Comparison of ENCODE assay signal across 17 mouse cellular contexts in the genomic region with DNA sequence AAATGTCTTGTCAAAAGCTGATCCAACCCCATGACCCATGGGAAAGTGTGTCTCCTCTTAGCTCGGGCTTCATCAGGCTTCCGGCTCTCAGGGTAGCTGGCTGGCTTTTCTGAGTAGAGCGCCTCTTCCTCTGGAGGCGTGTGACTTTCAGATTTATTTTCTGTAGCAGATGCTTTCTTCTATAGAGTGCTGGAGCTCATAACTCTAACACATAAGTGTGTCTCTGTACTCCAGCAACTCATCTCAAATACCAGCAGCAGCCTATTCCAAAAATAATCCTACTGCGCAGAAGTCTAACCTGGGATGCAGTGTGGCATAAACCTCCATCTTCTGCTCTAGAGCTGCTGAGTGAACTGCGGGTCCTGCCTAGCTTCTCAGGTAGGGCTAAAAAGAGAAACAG.
DNase-seq lines count a peak whose midpoint lies in the region; ATAC-seq lines count a peak whose summit lies in the region.
"Had no signal": no experiment of that assay in that cellular context is flagged by ENCODE, and none has a peak within 500 bp of the region (broad histone marks: within the 10 kb centered on the region; RNA-seq: fewer than 3 reads in every experiment).

No protein-coding gene starts in this region.

- intact Hi-C loops in left cerebral cortex, postnatal 4 days (cut with DNase I), result no loop called here

- peak; percentile 95 for ATAC-seq in frontal cortex, adult (ENCODE audit: low TSS enrichment)
- ATAC-seq: CD4-positive, CD25-positive, alpha-beta regulatory T cell, adult 4 months; forebrain, embryonic 14.5 days had no signal

- DNase-seq in frontal cortex, postnatal 25 days (ENCODE audit: low spot score in 2 of 2), result no peak
- DNase-seq in left cerebral cortex, adult 11 months (ENCODE audit: low spot score), result peak; percentile 14
- no peak for DNase-seq in left cerebral cortex, postnatal 4 days
- peak; percentile 22 to 28 for DNase-seq in right cerebral cortex, adult 2 months (ENCODE audit: low spot score in 2 of 2)
- DNase-seq in right cerebral cortex, postnatal 14 days, result no peak
- no peak for DNase-seq in cerebellum, adult 11 months
- no peak for DNase-seq in heart, adult 11 months
- DNase-seq: adrenal gland, postnatal 14 days; B cell, adult 2 months; cerebellum, adult 2 months; cerebellum, postnatal 10 days; embryo, embryonic 11 days; gastrocnemius, postnatal 36 days; heart, adult 18-20 months had no signal

Comparison
In these comparisons a context has a peak if more than half of its experiments do, and no peak if none do; other contexts are left out.
1. DNase-seq: peak in left cerebral cortex, adult 11 months (single experiment) and right cerebral cortex, adult 2 months (2 of 2); none in frontal cortex, postnatal 25 days (0 of 2), left cerebral cortex, postnatal 4 days (single experiment), right cerebral cortex, postnatal 14 days (single experiment), cerebellum, adult 11 months (single experiment) and heart, adult 11 months (single experiment).